Mouse (Mus musculus) mesoderm, embryonic 11.5 days (tissue): Measurements from ENCODE around the gene Nr1h4.

ENCODE experiments used
- DNase-seq: peaks from one replicate; pipeline ENCODE4 v3.0.0-alpha.2; 2012; ENCODE audit warnings: low read depth, low spot score

Nr1h4 gene

DNA sequence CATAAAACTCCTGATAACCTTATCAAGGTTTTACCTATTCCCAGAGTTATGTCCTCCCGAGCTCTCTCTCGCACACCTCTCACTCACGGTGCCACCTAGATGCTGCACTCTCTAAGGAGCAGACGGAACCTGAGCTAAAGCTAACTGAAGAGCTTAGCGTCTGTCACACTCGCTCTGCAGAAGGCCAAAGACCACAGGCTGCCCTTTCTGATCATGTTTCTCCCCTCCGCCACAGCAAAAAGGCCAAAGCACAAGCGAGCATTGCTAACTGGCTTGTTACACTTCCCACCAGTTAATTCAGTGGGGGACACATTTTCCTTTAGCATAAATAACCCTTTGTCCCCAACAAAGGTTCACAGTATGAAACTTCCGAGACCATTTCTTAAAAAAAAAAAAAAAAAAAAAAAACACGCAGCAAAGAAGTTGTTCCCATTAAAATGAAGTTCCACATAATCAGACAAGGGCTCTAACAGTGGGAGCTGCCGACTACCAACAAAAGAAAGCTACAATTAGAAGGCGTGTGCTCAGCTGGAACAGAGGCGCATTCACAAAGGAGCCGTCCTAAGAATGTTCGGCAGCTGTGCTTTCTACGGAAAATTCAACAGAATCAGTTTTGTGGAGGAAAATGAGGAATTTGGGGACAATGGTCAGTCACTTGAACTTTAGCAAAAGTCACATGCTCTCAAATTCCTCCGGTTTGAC lies 98.7 kb downstream of the Nr1h4 start:
- DNase-seq = peak; percentile 68

DNA sequence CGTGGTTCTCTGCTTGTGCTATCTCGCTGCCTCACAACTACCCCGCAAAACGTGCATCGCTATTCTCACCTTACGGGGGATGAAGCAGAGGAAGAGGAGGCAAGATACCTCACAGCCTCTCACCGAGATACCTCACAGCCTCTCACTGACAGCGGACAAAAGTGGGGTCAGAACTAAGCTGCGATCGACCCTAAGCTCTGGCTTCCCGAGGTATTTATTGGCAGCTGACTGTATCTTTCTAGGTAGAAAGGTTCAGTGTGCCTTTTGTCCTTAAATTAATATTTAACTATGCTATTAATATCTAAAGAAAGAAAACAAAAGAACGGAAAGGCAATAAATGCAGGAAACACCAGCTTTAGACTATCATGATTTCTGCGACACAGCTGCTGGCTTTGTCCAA lies 100.6 kb downstream of the Nr1h4 start:
- no peak for DNase-seq

GRCm38 (mm10) chr10:89430751-89431150 lies 102.6 kb downstream of the Nr1h4 start:
- DNase-seq = no peak

GRCm38 (mm10) chr10:89424800-89425393 lies 108.5 kb downstream of the Nr1h4 start:
- no peak for DNase-seq

DNA sequence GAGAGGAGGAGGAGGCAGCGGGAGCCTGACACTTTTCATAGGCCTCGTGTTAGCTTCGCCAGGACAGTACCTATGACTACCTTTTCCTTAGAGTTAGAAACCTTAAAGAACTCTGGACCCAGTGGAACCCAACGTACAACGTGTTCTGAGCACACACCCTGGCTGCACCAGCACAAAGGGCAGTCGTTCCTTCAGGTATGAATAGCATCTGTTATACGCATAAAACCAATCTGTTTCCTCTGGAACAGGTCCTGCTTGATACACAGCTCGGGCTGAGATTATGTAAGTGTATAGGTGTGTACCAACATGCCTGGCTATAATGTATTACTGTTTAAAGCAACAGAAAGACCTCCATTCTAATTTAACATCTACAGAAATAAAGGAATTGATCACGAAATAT lies 109.2 kb downstream of the Nr1h4 start:
- DNase-seq = no peak

- DNase-seq = no peak
These were observed 110.1 kb downstream of the Nr1h4 start for GRCm38 (mm10) chr10:89423164-89423778.

- no peak for DNase-seq
These were observed 110.8 kb downstream of the Nr1h4 start for GRCm38 (mm10) chr10:89422504-89423158.

GRCm38 (mm10) chr10:89417966-89418365 lies 115.4 kb downstream of the Nr1h4 start:
- DNase-seq = no peak

DNA sequence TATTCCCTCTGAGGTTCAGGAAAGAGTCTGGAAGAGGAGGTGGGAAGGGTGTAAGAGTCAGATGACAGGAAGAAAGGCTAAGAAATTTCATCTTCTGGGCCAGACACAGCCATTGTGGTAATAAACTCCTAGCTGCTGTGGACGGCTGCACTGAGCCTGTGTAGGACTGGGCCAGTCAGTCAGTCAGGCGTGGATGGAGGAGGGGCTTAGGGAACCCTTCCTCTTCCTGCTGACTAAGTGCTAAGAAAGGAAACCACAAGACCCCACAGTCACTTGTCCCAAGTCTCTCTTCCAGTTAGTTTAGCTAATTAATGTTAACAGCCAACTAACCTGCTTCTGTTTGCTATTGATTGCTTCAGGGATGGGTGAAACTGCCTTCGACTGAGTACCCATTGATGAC lies 117.9 kb downstream of the Nr1h4 start:
- no peak for DNase-seq

GRCm38 (mm10) chr10:89407551-89407950 lies 125.8 kb downstream of the Nr1h4 start:
- no peak for DNase-seq

DNA sequence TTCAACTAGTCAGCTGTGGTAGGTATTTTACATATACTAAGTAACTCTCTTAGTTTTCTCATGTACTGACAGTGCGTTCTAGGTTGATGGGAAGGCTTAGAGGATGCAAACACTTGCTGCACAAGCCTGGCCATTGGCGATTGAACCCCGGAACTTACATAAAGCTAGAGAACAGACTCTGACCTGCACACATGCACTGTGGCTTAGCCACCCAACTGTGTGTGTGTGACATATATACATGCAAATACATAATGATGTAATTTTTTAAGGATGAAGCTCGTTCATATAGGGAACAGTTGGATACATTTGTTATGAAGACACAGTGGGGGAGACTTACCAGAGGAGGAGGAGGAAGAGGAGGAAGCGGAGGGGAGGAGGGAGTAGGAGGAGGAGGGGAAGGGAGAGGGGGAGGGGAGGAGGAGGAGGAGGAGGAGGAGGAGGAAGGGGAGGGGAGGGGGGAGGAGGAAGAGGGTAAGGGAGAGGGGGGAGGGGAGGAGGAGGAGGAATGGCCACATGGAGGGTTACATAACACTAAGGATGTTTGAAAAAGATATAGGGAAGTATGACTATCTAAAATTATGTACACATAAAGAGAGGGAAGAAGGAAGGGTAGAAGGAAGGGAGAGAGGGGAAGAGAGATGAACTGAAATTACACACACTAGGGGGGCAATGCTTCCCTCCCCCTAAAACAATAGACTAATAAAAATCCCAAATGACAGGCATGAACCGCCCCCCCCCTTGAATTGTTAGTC lies 126.5 kb downstream of the Nr1h4 start:
- DNase-seq = no peak

DNA sequence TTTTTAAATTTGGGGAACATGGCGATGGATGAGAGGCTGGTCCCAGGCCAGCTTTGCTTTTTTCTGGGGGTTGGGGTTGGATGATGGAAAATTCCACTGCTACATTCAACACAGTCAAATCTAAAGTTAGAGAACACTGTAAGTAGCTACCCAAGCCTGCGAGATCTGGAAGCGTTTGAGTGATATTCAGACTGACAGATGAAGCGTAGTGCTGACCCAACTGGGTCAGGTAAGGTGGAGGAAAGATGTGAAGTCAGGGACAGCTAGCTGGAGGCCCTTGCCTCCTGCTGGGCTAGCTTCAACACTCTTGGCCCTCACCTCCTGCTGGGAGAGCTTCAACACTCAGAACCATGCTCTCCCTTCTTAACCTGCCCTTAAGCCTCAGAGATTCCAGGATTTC lies 128.4 kb downstream of the Nr1h4 start:
- DNase-seq = no peak
